Mouse (Mus musculus) frontal cortex, adult 2 months (tissue): ENCODE data around the gene Zfp428. TPM values are rescaled to one million over a fixed set of nuclear protein-coding genes. Genes with fewer than 3 reads are reported as not detected.
"Not testable (repeated sequence)": the region's sequence is repeated elsewhere in the genome, so short reads cannot be mapped to it uniquely, and the experiment has no call there.

Experiments used
- DNase-seq, 2 experiments: peaks; one replicate each; pipeline ENCODE4 v3.0.0; 2022; ENCODE audit warnings: low spot score in 1 of 2; ENCODE audit errors: extremely low spot score in 1 of 2
- polyA plus RNA-seq: library from polyadenylated mRNA; depleted of rRNA; stranded (reverse); fragments of >200 nt; gene quantifications from 2 replicates; pipeline ENCODE4 v1.2.3, GENCODE M21; 2012

The Zfp428 gene
- polyA plus RNA-seq, 1 experiment = 82.8 TPM

DNA sequence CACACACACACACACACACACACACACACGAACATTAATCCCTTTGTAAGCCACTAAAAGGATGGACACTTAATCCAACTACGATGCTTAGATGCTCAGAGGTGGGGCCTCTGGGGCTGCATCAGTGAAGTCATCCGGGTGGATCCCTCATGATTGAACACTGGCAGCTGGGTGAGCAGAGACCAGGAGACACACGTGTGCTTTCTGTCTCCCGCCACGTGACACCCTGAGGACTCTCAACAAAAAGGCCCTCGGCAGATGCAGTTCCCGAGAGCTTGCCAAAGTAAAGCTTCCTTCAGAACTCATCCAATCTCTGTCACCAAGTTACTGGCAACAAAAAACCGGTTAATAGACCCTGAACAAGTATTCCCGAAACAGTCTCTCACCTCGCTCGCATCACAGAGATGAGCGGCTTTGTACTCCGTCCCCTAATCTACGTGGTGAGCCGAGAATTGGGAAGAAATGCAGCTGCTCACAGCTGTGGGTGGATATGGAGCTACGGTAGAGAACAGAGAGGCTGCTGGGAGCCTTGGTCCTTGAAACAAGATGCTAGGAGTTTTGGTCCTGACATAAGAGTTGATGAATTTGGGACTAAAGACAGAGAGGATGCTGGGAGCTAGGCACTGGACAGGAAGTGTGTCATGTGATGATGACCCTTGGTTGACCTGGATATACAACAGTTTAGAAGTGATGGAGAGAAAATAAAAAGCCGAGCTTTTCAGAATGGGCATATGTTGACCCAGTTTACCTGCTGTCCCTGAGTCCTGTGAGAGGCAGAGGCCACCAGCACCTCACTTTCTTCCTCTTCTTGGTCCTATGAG lies 26.5 kb upstream of the Zfp428 start:
- peak; percentile 51 to 56 for DNase-seq

DNA sequence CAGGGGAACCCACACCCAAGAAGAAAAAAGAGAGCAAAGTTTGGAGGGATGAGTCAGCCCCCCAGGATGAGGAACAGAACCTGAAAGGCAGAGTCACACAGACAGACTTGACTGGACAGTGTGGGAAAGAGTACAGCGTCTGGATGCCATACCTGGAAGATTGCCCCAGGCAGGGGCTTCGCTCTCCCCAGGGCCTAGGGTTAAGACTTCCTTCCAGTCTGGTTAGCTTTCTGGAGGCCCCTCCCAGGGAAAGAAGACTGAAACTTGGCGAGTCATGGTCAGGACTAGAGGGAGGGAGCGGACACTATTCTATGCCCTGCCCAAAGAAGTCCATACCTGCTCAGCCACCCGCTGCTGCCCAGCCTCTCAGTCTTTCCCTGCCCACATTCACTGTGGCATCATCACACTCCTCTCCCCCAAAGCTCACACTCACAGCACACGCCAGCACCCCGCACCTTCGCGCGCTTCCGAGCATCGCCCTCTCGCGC lies 25.8 kb upstream of the Zfp428 start:
- DNase-seq = no peak

DNA sequence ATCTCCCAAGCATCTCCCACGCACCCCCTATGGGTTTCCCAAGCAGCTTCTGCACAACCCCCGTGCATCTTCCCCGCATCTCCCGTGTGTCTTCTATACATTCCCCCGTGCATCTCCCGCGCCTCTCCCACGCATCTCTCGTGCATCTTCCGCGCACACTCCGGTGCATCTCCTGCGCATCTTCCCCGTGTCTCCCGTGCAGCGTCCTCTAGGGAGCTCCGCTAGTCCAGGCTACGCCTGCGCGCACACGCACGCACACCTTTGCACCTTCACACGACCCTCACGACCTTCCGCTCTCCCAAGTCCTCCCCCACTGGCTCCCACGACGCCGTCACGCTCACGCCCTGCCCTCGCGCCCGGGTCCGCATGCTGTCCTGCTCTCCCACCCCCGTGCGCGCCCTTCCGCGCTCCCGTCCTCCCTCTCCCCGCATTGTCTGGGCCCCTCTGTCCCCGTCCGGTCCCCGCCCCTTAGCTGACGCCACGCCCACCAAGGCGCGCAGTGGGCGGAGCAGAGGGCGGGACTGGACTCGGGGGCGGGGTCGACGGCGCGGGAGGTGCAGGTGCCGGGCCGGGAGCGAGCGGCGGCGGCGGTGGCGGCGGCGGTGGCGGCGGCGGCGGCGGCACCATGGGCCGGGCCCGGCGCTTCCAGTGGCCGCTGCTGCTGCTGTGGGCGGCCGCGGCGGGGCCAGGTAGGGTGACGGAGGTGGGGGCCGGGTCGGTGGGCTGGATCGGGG lies 25.2 kb upstream of the Zfp428 start, which contains the start of gene Cadm4:
TSS of gene Cadm4 (plus strand) at position 550 of the 734 bp plus-strand sequence.
- DNase-seq = peak; percentile 59 to 90

DNA sequence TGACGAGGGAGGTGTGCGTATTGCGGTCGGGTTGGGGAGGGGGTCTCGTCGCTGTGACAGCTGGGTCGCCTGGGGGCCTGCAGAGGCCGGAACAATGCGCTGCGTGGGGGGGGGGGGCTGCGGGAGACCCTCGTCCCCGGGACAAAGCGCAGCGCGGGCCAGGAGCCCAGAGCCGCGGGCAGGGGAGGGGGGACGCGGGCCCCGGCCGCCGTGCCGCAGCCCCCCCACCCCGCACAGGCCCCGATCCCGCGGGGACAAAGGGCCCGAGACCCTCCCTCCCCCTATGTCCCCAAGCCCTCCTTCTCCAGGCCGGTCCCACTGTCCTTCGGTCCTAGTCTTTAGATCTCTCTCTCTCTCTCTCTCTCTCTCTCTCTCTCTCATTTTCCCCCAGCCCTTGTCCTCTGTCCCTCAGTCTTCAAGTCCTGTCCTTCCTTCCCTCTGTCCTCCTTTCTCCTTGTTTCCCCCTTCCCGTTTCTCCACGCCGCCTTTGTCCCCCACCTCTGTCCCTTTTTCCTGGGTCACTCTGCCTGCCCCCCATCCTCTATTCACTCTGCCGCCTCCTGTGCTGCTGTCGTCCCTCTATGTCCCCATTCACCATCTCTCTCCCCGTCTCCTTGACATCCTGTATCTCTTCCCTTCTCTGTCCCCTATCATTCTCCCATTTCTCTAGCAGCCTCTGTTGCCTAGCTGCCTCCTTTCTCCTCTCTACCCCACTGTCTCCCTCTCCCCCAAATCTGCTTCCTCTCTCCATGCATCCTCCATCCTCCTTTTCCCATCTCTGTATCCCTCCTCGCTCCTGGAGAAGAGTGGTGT lies 24.4 kb upstream of the Zfp428 start:
- DNase-seq = peak in 1 of 2 experiments; percentile 26

DNA sequence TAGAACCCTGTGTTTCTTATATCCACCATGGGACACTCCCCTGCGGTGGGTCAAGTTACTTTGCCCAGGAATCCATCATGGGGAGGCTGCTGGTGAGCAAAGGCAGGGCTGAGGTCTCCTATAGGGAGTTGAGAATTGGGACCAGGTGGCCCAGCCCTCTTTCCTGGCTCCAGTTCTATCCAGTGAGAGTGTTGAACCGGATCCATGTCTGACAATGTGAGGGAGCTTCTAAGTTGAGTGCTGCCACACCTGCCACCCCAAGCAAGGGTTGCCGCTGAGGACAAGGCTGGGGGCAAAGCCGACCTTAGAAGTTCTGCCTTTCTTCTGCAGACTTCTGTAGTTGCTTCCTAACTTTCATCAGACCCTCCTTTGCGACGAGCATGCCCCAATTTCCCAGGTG lies 23.5 kb upstream of the Zfp428 start:
- DNase-seq = not testable (repeated sequence)

DNA sequence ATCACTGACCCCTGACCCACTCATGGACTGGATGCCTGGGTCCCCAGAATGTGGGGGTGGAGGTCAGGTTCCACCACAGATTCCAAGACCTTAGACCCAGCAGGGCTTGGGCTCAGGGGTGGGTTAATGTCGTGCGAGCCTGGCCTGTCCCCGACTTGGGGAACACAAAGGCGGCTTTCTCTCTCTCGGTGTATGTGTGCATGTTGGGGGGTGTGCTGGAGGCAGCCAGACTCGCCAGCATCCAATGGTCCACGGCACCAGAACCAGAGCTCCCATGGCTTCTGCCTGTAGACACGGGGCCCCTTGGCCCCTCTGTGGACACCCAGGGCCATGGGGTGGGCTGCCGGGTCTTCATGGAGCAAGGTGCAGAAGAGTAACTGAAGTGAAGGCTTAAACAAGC lies 21.3 kb upstream of the Zfp428 start:
- peak in 1 of 2 experiments; percentile 29 for DNase-seq

DNA sequence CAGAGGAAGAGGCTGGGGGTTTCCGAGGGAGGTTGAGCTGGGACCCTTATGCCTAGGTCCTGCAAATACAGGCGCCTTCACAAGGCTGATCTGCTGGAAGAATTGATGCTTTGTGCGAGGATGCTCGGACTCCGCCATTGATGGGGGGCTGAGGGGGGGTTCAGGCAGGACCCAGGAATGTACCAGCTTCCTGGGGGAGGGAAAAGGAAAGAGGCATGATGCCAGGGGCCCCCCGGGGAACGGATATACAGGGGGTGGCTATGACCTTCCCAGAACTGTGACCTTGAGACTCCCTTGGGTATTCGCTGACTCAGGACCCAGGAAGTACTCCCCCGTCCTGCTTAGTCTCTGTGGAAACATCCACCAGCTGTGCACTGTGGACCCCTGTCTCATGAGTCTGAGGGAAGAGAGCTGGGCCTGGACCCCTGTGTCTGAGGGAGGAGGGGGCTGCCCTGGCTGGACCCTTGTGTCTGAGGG lies 20.1 kb upstream of the Zfp428 start:
- peak in 1 of 2 experiments; percentile 43 for DNase-seq

DNA sequence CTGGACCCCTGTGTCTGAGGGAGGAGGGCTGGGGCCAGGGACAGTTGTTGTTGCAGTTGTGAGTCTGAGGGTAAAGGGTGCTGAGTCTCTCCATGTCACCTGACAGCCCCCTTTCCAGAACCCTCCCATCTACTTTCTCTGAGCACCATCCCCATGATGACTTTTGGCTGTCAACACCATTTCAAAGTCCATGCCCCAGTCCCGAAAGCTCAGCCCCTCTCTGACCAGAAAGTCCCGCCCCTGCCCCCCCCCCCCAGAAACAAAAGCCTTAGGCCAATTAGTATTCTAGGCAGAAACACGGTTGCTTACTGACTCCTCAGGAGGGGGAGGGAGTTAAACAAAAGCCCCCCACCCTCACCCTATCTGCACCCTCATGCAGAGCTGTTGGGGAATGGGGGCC lies 19.4 kb upstream of the Zfp428 start:
- no peak for DNase-seq

DNA sequence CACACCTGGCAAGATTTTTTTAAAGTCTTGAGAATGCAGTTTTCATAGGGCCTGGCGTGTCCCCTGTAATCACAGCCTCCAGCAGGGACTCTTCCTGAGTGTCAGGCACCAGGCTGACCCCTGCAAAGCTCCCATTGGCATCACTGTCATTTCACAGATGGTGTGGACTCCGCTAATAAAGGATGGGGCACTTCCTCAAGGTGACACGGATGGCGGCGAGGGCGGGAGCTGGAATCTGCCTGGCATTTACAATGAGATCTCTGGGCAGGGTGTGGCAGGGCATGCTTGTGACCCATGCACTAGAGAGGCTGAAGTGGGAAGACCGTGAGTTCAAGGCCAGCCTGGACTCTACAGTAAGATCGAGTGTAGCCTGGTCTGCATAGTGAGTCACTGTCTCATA lies 18.5 kb upstream of the Zfp428 start:
- DNase-seq = no peak

DNA sequence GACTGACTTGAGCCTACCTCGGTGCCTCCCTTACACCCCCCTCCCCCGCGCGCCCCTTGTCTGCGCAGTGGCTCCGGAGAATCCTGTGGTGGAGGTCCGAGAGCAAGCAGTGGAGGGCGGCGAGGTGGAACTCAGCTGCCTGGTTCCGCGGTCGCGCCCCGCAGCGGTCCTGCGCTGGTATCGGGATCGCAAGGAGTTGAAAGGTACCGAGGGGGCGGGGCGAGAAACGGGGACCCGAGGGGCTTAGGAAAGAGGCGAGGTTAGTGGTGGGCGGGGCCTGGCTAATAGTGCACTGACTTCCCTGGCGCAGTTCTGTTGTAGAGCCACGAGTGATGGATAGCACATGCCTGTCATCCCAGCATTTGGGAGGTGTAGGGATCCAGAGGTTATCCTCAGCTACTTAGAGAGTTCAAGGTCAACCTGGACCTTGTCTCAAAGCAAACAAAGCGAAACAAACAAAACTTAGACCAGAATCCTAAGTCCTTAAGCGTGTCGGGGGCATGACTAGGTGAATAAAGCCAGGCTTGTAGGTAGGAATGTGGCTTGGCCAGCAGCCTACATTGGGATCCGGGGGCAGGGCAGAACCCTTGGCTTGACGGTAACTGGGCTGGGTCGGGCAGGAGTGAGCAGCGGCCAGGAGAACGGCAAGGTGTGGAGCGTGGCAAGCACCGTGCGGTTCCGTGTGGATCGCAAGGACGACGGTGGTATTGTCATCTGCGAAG lies 6.8 kb upstream of the Zfp428 start:
- no peak for DNase-seq

DNA sequence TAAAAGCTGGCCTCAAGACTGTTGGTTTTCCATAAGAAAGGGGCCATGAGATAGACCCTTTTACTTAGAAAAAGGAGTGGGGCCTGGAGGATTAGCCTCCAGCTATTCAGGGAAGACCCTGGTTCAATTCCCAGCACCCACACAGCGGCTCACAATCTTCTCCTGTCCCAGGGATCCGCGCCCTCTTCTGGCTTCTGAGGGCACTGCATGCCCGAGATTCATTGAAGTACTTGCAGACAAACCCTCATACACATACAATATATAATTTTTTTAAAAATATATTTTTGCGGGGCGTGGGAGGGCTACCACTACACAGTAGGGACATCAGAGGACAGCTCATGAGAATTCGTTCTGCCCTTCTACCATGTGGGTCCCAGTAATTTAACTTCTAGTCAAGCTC lies 5.9 kb upstream of the Zfp428 start:
- peak in 1 of 2 experiments; percentile 62 for DNase-seq

DNA sequence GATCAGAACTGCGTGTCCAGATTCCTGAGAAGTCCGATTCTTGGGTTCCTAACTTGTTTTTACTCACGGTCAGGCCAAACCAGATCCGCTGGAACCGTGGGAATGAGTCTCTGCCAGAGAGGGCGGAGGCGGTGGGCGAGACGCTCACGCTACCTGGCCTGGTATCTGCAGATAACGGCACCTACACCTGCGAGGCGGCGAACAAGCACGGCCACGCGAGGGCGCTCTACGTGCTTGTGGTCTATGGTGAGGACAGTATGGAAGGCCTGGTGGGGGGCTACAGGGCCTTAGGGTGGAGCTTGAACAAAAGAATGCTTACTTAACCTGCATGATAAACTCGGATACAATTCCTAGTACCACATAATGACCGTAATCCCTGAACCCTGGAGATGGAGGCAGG lies 5.3 kb upstream of the Zfp428 start:
- no peak for DNase-seq

DNA sequence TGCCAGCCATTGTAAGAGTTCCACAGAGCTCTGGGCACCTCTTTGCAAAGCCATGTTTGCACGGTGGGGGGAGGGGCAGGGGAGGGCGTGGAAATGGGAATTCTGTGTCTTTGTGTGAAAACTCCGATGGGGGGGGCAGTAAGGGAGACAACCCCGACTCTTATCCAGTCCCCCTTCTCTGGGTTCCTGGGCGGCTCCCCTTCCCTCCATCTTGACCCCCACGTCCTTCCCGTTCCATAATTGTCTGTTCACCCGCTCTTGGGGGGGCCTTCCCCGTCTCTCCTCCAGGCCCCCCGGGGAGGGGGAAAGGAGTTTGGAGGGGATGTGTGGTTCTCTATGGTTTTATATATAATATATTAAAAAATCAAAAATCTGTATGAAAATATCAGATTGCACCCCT lies 2.8 kb upstream of the Zfp428 start:
- no peak for DNase-seq

DNA sequence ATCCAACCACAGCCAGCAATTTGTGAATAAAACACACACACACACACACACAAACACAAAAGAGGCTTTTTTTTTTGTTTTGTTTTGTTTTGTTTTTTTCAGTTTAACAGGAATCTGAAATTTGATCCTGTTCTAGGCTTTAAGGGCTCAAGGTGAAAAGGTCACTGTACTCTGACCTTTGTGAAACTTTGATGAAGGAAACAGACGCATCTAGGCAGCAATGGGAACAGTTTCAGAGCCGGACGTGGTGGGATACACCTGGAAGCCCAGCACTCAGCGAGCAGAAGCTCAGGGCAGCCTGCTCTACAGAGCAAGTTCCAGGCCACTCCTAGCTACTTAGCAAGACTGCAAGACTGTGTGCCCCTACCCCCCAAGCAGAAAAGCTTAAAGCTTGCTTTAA lies 1.9 kb upstream of the Zfp428 start:
- DNase-seq = no peak

DNA sequence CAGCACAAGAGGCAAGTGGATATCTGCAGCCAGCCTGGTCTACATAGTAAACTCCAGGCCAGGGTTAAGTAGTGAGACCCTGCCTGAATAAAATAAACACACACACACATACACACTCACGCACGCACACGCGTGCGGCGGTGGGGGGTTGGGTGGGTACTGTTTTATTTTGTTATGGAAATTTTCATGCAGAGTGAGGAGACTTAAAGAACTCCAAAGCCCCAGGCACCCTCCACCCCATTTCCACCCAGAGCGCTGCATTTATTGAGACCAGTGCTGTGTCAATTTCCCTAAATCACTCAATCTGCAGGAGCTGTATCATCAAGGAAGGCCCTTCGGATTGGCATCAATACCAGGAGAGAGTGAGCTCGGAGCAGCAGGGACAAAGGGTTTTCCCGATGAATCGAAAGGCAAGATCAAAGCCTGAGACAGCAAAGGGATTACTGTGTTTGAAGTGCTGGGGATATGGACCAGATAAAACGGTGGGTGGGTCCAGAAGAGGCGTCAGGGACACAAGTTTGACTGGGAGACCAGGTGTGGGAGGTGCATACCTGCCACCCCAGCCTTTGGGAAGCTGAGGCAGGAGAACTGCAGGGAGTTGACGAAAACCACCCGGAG lies 1.2 kb upstream of the Zfp428 start:
- DNase-seq = no peak

DNA sequence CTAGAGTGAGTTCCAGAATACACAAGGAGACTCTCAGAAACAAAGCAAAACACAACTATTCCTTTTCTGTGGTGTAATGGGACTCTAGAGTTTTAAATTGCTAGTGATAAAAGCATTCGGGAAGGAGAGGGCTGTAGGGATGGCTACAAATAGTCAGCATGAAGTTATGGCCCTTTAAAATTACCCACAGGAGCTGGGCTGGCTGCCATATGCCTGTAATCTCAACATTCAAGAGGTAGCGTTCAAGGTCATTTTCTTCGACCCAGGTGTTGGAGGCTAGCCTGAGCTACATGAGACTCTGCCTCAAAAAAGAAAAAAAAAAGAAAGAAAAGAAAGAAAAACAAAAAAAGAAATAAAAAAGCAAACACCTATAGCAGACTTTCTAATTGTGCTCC lies 744 bp upstream of the Zfp428 start:
- no peak for DNase-seq

DNA sequence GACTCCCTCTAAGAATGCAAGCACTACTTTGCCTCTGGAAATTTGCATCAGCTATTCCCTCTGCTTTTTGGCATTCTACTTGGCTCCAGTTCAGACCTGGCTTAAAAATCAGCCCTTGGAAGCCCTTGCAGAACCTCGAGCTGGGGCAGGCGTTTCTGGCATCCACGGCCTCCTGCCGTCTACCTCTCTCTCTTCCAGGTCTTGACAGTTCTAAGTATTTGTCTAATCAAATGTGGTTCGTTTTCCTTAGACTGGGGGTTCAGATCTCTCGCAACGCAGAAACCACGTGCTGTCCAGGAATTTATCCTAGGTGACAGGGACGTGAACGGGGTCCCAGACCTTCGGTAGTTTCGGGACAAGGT lies 349 bp upstream of the Zfp428 start:
- DNase-seq = peak; percentile 50 to 76

DNA sequence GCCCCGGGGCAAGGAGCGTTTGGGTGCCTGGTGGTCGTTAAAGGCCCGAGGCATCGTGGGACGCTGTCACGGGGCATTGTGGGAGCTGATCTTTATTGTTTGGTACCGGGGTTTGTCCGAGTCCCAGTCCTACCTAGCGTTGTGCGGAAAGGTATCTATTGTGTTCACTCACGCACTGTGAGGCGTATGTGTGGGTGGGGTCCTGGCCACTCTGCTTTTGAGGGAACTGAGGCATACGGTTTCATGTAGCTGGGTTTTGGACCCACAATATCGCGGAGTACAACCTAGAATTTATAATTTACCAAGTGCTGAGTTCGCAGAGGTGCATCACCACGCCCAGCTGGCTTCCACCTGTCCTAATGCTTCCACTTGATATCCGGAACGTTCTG lies 914 bp downstream of the Zfp428 start:
- no peak for DNase-seq

DNA sequence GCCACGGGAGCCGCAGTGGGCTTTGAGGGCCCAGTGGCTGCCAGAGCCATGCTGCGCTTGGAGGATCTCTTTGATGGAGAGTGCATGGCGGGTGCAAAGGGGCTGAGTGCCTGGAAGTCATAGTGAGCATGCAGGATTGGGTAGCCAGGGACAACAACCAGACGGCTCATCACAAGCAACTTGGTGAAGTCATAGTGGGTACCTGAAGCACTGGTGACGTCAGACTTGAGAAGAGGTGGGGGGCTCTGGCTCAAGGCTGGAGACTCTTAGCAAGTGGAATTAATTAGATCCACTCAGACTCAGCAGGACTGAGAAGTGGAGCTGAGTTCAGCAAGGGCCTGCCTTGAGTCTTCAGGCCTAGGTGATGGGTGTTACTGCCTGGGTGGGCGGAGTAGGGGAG lies 5.5 kb downstream of the Zfp428 start, which contains the start of gene AC161166.1:
TSS of gene AC161166.1 (minus strand) at position 101 of the 400 bp plus-strand sequence.
- DNase-seq = no peak

DNA sequence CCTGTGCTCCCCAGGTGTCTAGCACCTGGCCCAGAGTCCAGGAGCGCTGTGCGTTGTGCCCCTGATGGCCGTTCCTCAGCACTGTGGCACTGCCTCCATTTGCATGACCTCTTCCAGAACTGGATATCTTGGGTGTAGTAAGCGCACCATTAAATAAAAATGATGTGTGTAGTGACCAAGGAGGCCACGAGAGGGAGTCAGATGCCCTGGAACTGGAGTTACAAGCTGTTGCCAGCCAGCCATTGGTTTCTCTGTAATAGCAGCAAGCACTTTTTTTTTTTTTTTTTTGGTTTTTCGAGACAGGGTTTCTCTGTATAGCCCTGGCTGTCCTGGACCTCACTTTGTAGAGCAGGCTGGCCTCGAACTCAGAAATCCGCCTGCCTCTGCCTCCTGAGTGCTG lies 9.5 kb downstream of the Zfp428 start:
- DNase-seq = peak in 1 of 2 experiments; percentile 63
